Mouse (Mus musculus): ENCODE results near the gene Flt1. TPM values are rescaled to one million over a fixed set of nuclear protein-coding genes. Genes with fewer than 3 reads are reported as not detected.

The Flt1 gene
- polyA plus RNA-seq, 2 experiments = 1.1 to 1.9 TPM

GRCm38 (mm10) chr5:147716276-147716675 lies 9.5 kb downstream of the Flt1 start:
- no peak overlapping the region for H3K4me2 ChIP-seq (ENCODE audit: low read depth)
- no peaks in the 10 kb centered on the region for H3K9me3 ChIP-seq (ENCODE audit: control insufficient read depth, low read length)
- TF ChIP-seq CTCF (IDR thresholded peaks at IDR 0.05; ENCODE audit: low read depth) = no peak
- no peak for TF ChIP-seq EP300 (IDR thresholded peaks at IDR 0.05; ENCODE audit: low read depth)
- H3K27ac ChIP-seq = no peak overlapping the region
- H3K9ac ChIP-seq (replicated peaks) = no peak overlapping the region
- H3K27me3 ChIP-seq (ENCODE audit: control insufficient read depth, insufficient read depth, low read length) = peaks cover 6% of the 10 kb centered on the region
- no peak overlapping the region for H3K4me3 ChIP-seq (ENCODE audit: insufficient read depth in 1 of 2, low read depth in 2 of 2, low read length in 2 of 2)
- 0 out of 4 replicates have a peak, but pooled peaks cover 0 to 1% of the 10 kb centered on the region in 2 experiments for H3K4me1 ChIP-seq (replicated peaks; ENCODE audit: control insufficient read depth in 2 of 2, insufficient read depth in 2 of 2, low read length in 1 of 2)
- 68% methylated on average over 9 of the region's 9 CpGs for WGBS (ENCODE audit: insufficient replicate concordance)
- H3K36me3 ChIP-seq (replicated peaks; ENCODE audit: control insufficient read depth, insufficient read depth, low read depth) = no peaks in the 10 kb centered on the region
- ATAC-seq (ENCODE audit: insufficient read depth) (no peak), DNase-seq (ENCODE audit: low read depth in 3 of 3, low spot score in 3 of 3) (no peak)

- 72% methylated on average over 13 of the region's 13 CpGs for WGBS (ENCODE audit: insufficient replicate concordance)
- Histone ChIP-seq H3K36me3 (replicated peaks; ENCODE audit: control insufficient read depth, insufficient read depth, low read depth) (no peaks in the 10 kb centered on the region), H3K27ac (no peak overlapping the region)
These were observed 10.4 kb downstream of the Flt1 start for GRCm38 (mm10) chr5:147715391-147715790.

GRCm38 (mm10) chr5:147708500-147708899 lies 17.3 kb downstream of the Flt1 start:
- Histone ChIP-seq H3K27ac (no peak overlapping the region), H3K27me3 (ENCODE audit: control insufficient read depth, insufficient read depth, low read length) (no peaks in the 10 kb centered on the region), H3K4me2 (ENCODE audit: low read depth) (no peak overlapping the region), H3K9ac (replicated peaks) (no peak overlapping the region), H3K36me3 (replicated peaks; ENCODE audit: control insufficient read depth, insufficient read depth, low read depth) (no peaks in the 10 kb centered on the region), H3K9me3 (ENCODE audit: control insufficient read depth, low read length) (no peaks in the 10 kb centered on the region), H3K4me3 (ENCODE audit: insufficient read depth in 1 of 2, low read depth in 2 of 2, low read length in 2 of 2) (no peak overlapping the region), H3K4me1 (replicated peaks; ENCODE audit: control insufficient read depth in 2 of 2, insufficient read depth in 2 of 2, low read length in 1 of 2) (no peaks in the 10 kb centered on the region)
- TF ChIP-seq CTCF (IDR thresholded peaks at IDR 0.05; ENCODE audit: low read depth) = no peak
- ATAC-seq (ENCODE audit: insufficient read depth) (no peak), DNase-seq (ENCODE audit: low read depth in 3 of 3, low spot score in 3 of 3) (no peak)
- 56% methylated on average over 4 of the region's 4 CpGs for WGBS (ENCODE audit: insufficient replicate concordance)

More at GRCm38 (mm10) chr5:147715391-147715790, 10.4 kb downstream of the Flt1 start:
- TF ChIP-seq CTCF (IDR thresholded peaks at IDR 0.05; ENCODE audit: low read depth) = no peak
- TF ChIP-seq EP300 (IDR thresholded peaks at IDR 0.05; ENCODE audit: low read depth) = no peak
- no peaks in the 10 kb centered on the region for H3K4me1 ChIP-seq (replicated peaks; ENCODE audit: control insufficient read depth in 2 of 2, insufficient read depth in 2 of 2, low read length in 1 of 2)
- H3K27me3 ChIP-seq (ENCODE audit: control insufficient read depth, insufficient read depth, low read length) = no peaks in the 10 kb centered on the region
- DNase-seq (ENCODE audit: low read depth in 3 of 3, low spot score in 3 of 3) (no peak), ATAC-seq (ENCODE audit: insufficient read depth) (no peak)
- no peak overlapping the region for H3K4me3 ChIP-seq (ENCODE audit: insufficient read depth in 1 of 2, low read depth in 2 of 2, low read length in 2 of 2)
- no peaks in the 10 kb centered on the region for H3K9me3 ChIP-seq (ENCODE audit: control insufficient read depth, low read length)
- H3K4me2 ChIP-seq (ENCODE audit: low read depth) = no peak overlapping the region
- no peak overlapping the region for H3K9ac ChIP-seq (replicated peaks)

GRCm38 (mm10) chr5:147707479-147707878 lies 18.3 kb downstream of the Flt1 start:
- ATAC-seq (ENCODE audit: insufficient read depth) = no peak

GRCm38 (mm10) chr5:147704890-147705289 lies 20.9 kb downstream of the Flt1 start:
- Histone ChIP-seq H3K4me1 (replicated peaks; ENCODE audit: control insufficient read depth in 2 of 2, insufficient read depth in 2 of 2, low read length in 1 of 2) (peaks cover 0 to 2% of the 10 kb centered on the region in 2 experiments; a peak in 1 of 4 replicates), H3K9me3 (ENCODE audit: control insufficient read depth, low read length) (no peaks in the 10 kb centered on the region), H3K36me3 (replicated peaks; ENCODE audit: control insufficient read depth, insufficient read depth, low read depth) (no peaks in the 10 kb centered on the region), H3K4me3 (ENCODE audit: insufficient read depth in 1 of 2, low read depth in 2 of 2, low read length in 2 of 2) (no peak overlapping the region), H3K4me2 (ENCODE audit: low read depth) (no peak overlapping the region), H3K27me3 (ENCODE audit: control insufficient read depth, insufficient read depth, low read length) (no peaks in the 10 kb centered on the region), H3K27ac (no peak overlapping the region), H3K9ac (replicated peaks) (no peak overlapping the region)
- TF ChIP-seq CTCF (IDR thresholded peaks at IDR 0.05; ENCODE audit: low read depth) (no peak), EP300 (IDR thresholded peaks at IDR 0.05; ENCODE audit: low read depth) (no peak)
- no peak for DNase-seq (ENCODE audit: low read depth in 3 of 3, low spot score in 3 of 3)
- 53% methylated on average over 4 of the region's 4 CpGs for WGBS (ENCODE audit: insufficient replicate concordance)
- ATAC-seq (ENCODE audit: insufficient read depth) = no peak

More at GRCm38 (mm10) chr5:147707479-147707878, 18.3 kb downstream of the Flt1 start:
- no peak for TF ChIP-seq EP300 (IDR thresholded peaks at IDR 0.05; ENCODE audit: low read depth)
- no peak for TF ChIP-seq CTCF (IDR thresholded peaks at IDR 0.05; ENCODE audit: low read depth)
- H3K36me3 ChIP-seq (replicated peaks; ENCODE audit: control insufficient read depth, insufficient read depth, low read depth) = no peaks in the 10 kb centered on the region
- no peaks in the 10 kb centered on the region for H3K4me1 ChIP-seq (replicated peaks; ENCODE audit: control insufficient read depth in 2 of 2, insufficient read depth in 2 of 2, low read length in 1 of 2)
- no peak overlapping the region for H3K27ac ChIP-seq
- WGBS (ENCODE audit: insufficient replicate concordance) = 44% methylated on average over 4 of the region's 4 CpGs
- H3K9ac ChIP-seq (replicated peaks) = no peak overlapping the region
- H3K4me2 ChIP-seq (ENCODE audit: low read depth) = no peak overlapping the region
- no peak overlapping the region for H3K4me3 ChIP-seq (ENCODE audit: insufficient read depth in 1 of 2, low read depth in 2 of 2, low read length in 2 of 2)
- H3K27me3 ChIP-seq (ENCODE audit: control insufficient read depth, insufficient read depth, low read length) = no peaks in the 10 kb centered on the region
- no peaks in the 10 kb centered on the region for H3K9me3 ChIP-seq (ENCODE audit: control insufficient read depth, low read length)
- DNase-seq (ENCODE audit: low read depth in 3 of 3, low spot score in 3 of 3) = no peak

Data from liver, embryonic 14.5 days (tissue).